Mouse (Mus musculus) ES-E14 (cell line): ENCODE results near the gene Kpna1. TPM values are rescaled to one million over a fixed set of nuclear protein-coding genes. Genes with fewer than 3 reads are reported as not detected.

Experiments used
- DNase-seq: peaks from one replicate; pipeline ENCODE4 v3.0.0-alpha.2; 2013; ENCODE audit warnings: low read depth, low spot score
- H3K27ac ChIP-seq: 2 replicates; pipeline ENCODE4 v1.5.1; 2012; ENCODE audit warnings: low read depth, mild to moderate bottlenecking, low read length, moderate library complexity, mixed read lengths; ENCODE audit not compliant: poor library complexity, insufficient read depth, severe bottlenecking
- H3K36me3 ChIP-seq: 2 replicates; pipeline ENCODE4 v1.6.1; 2012; ENCODE audit warnings: mild to moderate bottlenecking, low read length, moderate library complexity, mixed read lengths; ENCODE audit not compliant: control insufficient read depth, poor library complexity, insufficient read depth, severe bottlenecking
- H3K4me1 ChIP-seq, 2 experiments: fragments of 150-350 bp in 1 of 2; sonication (generic) in 1 of 2; 2 replicates each; pipeline ENCODE4 v1.6.1; 2012; ENCODE audit warnings: low read length in 2 of 2, mild to moderate bottlenecking in 1 of 2, mixed read lengths in 1 of 2; ENCODE audit not compliant: control insufficient read depth in 2 of 2, insufficient read depth in 2 of 2, poor library complexity in 1 of 2
- H3K4me3 ChIP-seq, 2 experiments: fragments of 150-350 bp in 1 of 2; sonication (generic) in 1 of 2; 2 replicates each; pipeline ENCODE4 v1.5.1; 2012; ENCODE audit warnings: low read length in 2 of 2, low read depth in 1 of 2, mild to moderate bottlenecking in 1 of 2, mixed read lengths in 1 of 2; ENCODE audit not compliant: insufficient read depth in 1 of 2, poor library complexity in 1 of 2, severe bottlenecking in 1 of 2
- H3K9ac ChIP-seq: 2 replicates; pipeline ENCODE4 v1.6.1; 2012; ENCODE audit warnings: low read depth, mild to moderate bottlenecking, low read length, mixed read lengths; ENCODE audit not compliant: poor library complexity, insufficient read depth, severe bottlenecking
- H3K9me3 ChIP-seq: fragments of 150-350 bp; sonication (generic); 2 replicates; pipeline ENCODE4 v1.6.1; 2012; ENCODE audit warnings: low read depth, mild to moderate bottlenecking, low read length; ENCODE audit not compliant: control insufficient read depth, insufficient read depth
- CHD2 ChIP-seq: IDR thresholded peaks from 2 replicates; pipeline ENCODE4 v1.6.1; 2014; ENCODE audit warnings: mild to moderate bottlenecking, low read depth, low read length, inconsistent platforms
- HCFC1 ChIP-seq: IDR thresholded peaks from 2 replicates; pipeline ENCODE4 v1.6.1; 2012; ENCODE audit warnings: low read length, inconsistent platforms, borderline replicate concordance; ENCODE audit not compliant: insufficient read depth
- MAFK ChIP-seq: IDR thresholded peaks from 2 replicates; pipeline ENCODE4 v1.6.1; 2014; ENCODE audit warnings: mild to moderate bottlenecking, low read depth, low read length, inconsistent platforms; ENCODE audit not compliant: insufficient read depth
- ZC3H11A ChIP-seq: IDR thresholded peaks from 2 replicates; pipeline ENCODE4 v1.6.1; 2012; ENCODE audit warnings: low read depth, mild to moderate bottlenecking, inconsistent platforms, low read length, borderline replicate concordance
- ZNF384 ChIP-seq: IDR thresholded peaks from 2 replicates; pipeline ENCODE4 v1.6.1; 2012; ENCODE audit warnings: low read depth, low read length, inconsistent platforms
- in situ Hi-C, 2 experiments: fragments of 600-800 bp; cut with MboI; formaldehyde crosslinking; loops; one replicate each; pipeline ENCODE4 v1.15.1; 2025; ENCODE audit warnings: low sequenced_read_pairs in 2 of 2, inconsistent platforms in 1 of 2; ENCODE audit not compliant: unreplicated experiment in 2 of 2
- total RNA-seq: library from RNA; depleted of rRNA; stranded (reverse); fragments of 300-350 nt; gene quantifications from 2 replicates; pipeline ENCODE4 v1.2.3, GENCODE M21; 2012

The Kpna1 gene
- total RNA-seq, 1 experiment, result 43.0 TPM

DNA sequence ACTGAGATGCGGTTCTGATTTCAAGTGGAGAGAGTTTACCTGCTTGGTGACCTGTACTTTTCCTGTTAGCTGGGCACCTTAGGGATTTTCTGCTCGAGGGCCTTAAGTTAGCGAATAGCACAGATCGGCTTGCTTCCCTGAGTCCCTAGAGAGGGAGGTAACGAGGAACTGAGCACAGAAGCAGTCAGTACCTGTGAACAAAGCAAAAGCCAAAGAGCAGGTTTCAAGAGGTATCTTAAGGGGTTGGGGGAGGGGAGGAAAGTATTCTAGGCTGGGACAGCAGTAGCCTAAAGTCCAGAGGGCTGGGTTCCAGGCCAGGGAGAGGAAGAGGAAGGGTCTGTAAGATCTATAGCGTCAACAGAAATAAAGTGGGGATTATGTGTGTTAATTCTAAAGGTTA lies 39.3 kb upstream of the Kpna1 start:
- TF ChIP-seq ZNF384 (no peak), CHD2 (no peak), HCFC1 (no peak), MAFK (no peak), ZC3H11A (no peak)
- Histone ChIP-seq H3K4me1 (peaks cover 0 to 2% of the 10 kb centered on the region in 2 experiments; a peak in 1 of 4 replicates), H3K36me3 (no peaks in the 10 kb centered on the region), H3K9me3 (no peaks in the 10 kb centered on the region), H3K27ac (no peak overlapping the region), H3K9ac (peak overlapping the region; percentile 80; the same call in 1 of the 2 replicates), H3K4me3 (peak overlapping the region; percentile 70 to 76)
- in situ Hi-C loops, result no loop called here
- peak; percentile 22 for DNase-seq

DNA sequence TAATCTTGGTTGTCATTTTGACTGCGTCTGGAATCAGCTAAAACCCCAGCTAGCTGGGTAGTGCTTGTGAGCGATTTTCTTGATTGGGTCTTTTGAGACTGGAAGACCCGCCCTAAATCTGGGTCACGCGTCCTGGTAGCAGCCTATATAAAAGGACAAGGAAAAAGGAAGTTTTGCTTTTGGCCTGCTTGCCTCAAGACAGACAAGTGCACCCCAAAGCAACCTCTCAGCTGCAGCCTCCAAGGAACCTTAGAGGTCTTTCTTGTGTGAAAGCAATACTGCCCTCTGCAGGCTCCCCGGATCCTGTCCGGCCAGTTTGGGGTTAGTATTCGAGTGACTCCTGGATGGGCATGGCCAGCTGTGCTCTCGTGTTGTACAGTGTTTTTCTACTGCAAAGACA lies 38.9 kb upstream of the Kpna1 start:
- H3K9ac ChIP-seq, result no peak overlapping the region; the same call in 1 of the 2 replicates
- H3K4me3 ChIP-seq, result peak overlapping the region; percentile 70 to 76; a peak in 3 of 4 replicates
- in situ Hi-C loops, result no loop called here

DNA sequence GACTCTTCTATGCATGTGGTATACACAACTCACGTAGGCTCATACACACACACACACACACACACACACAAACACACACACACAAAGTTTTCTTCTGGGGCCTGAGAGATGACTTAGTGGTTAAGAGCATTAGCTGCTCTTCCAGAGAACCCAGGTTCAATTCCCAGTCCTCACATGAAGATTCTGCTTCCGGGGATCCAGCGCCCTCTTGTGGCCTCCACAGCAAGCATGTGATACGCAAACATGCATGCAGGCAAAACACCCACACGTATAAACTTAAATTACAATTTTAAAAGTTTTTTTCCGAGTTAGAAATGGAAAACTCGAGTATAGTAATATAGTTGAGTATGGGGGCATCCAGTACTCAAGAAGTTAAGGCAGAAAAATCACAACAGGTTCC lies 37.2 kb upstream of the Kpna1 start:
- in situ Hi-C loops, result no loop called here
- TF ChIP-seq CHD2 (no peak), ZNF384 (no peak), MAFK (no peak), HCFC1 (no peak), ZC3H11A (no peak)
- H3K9me3 ChIP-seq, result no peaks in the 10 kb centered on the region
- H3K36me3 ChIP-seq, result no peaks in the 10 kb centered on the region
- H3K4me1 ChIP-seq, result peaks cover 0 to 2% of the 10 kb centered on the region in 2 experiments; a peak in 1 of 4 replicates
- DNase-seq, result peak; percentile 31
- no peak overlapping the region for H3K4me3 ChIP-seq
- no peak overlapping the region for H3K9ac ChIP-seq
- no peak overlapping the region for H3K27ac ChIP-seq

More for the DNA sequence above, 38.9 kb upstream of the Kpna1 start:
- peaks cover 0 to 2% of the 10 kb centered on the region in 2 experiments; a peak in 1 of 4 replicates for H3K4me1 ChIP-seq
- peak; percentile 54 for DNase-seq
- no peaks in the 10 kb centered on the region for H3K36me3 ChIP-seq
- no peaks in the 10 kb centered on the region for H3K9me3 ChIP-seq
- no peak overlapping the region for H3K27ac ChIP-seq
- TF ChIP-seq HCFC1, result no peak
- TF ChIP-seq CHD2, result no peak
- no peak for TF ChIP-seq MAFK
- no peak for TF ChIP-seq ZC3H11A
- no peak for TF ChIP-seq ZNF384

- H3K36me3 ChIP-seq, result no peaks in the 10 kb centered on the region; the same call in 1 of the 2 replicates
- no peak overlapping the region for H3K4me3 ChIP-seq
- no peak for DNase-seq
- H3K9ac ChIP-seq, result no peak overlapping the region
- in situ Hi-C loops, result no loop called here
- TF ChIP-seq ZNF384 (no peak), HCFC1 (no peak)
- H3K4me1 ChIP-seq, result peaks cover 0 to 9% of the 10 kb centered on the region in 2 experiments; a peak in 2 of 4 replicates
- no peaks in the 10 kb centered on the region for H3K9me3 ChIP-seq
- H3K27ac ChIP-seq, result no peak overlapping the region
These were observed 29.3 kb upstream of the Kpna1 start for GRCm38 (mm10) chr16:35949264-35949663.

DNA sequence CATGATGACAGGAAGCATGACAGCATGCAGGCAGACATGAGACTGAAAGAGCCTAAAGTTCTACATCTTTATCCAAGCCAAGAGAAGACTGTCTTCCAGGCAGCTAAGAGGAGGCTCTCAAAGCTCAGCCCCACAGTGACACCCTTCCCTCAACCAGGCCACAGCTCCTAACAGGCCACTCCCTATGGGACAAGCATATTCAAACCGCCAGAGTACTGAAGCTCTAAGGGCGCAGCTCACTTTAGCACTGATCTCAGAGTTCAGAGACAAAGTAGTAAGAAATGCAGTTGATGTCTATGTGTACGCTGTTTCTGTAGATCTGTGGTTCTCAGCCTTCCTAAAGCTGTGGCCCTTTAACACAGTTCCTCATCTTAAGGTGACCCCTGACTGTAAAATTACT lies 27.3 kb upstream of the Kpna1 start:
- no peak overlapping the region for H3K9ac ChIP-seq

More for the DNA sequence above, 27.3 kb upstream of the Kpna1 start:
- no peak for DNase-seq
- Histone ChIP-seq H3K4me1 (peaks cover 0 to 9% of the 10 kb centered on the region in 2 experiments; a peak in 2 of 4 replicates), H3K27ac (peak overlapping the region; percentile 23; the same call in 1 of the 2 replicates), H3K9me3 (no peaks in the 10 kb centered on the region), H3K4me3 (no peak overlapping the region), H3K36me3 (no peaks in the 10 kb centered on the region; the same call in 1 of the 2 replicates)
- in situ Hi-C loops, result no loop called here
- TF ChIP-seq CHD2 (no peak), HCFC1 (no peak), ZNF384 (no peak), MAFK (no peak), ZC3H11A (no peak)
